Mouse (Mus musculus) T-helper 17 cell (primary cell): ENCODE results near the gene Zbtb5.
"Not testable (repeated sequence)": the region's sequence is repeated elsewhere in the genome, so short reads cannot be mapped to it uniquely, and the experiment has no call there.

ENCODE experiments used
- in situ Hi-C, 2 experiments: fragments of 300-600 bp; cut with MboI, MseI; formaldehyde crosslinking; loops; 1 replicate in 1 of 2; 2 replicates in 1 of 2; pipeline ENCODE4 v1.15.1; 2025; ENCODE audit warnings: high pct_unique_total_duplicates in 2 of 2

Gene Zbtb5

GRCm38 (mm10) chr4:45012105-45012975, at the start of gene Zbtb5:
Zbtb5 (minus strand) TSS chr4:45012412.
- in situ Hi-C loops, result loop anchor here (5.0 to 10.0 kb wide), 3 partner anchors 40 to 790 kb away; no protein-coding TSS in a partner anchor

- in situ Hi-C loops, result no loop called here
Measured at GRCm38 (mm10) chr4:45055451-45055850, 43.2 kb upstream of the Zbtb5 start.

GRCm38 (mm10) chr4:45054862-45055261, 42.6 kb upstream of the Zbtb5 start:
- in situ Hi-C loops, result no loop called here

GRCm38 (mm10) chr4:45047956-45048355, 35.7 kb upstream of the Zbtb5 start:
- in situ Hi-C loops, result loop anchor here in 1 of 2 experiments (5.0 kb wide), 1 partner anchor 81 kb away; no protein-coding TSS in a partner anchor

- in situ Hi-C loops, result loop anchor here in 1 of 2 experiments (5.0 kb wide), 1 partner anchor 80 kb away; no protein-coding TSS in a partner anchor
Measured at GRCm38 (mm10) chr4:45047286-45047887, 35.2 kb upstream of the Zbtb5 start.

GRCm38 (mm10) chr4:45046679-45047078, 34.5 kb upstream of the Zbtb5 start:
- in situ Hi-C loops, result loop anchor here in 1 of 2 experiments (5.0 kb wide), 1 partner anchor 79 kb away; no protein-coding TSS in a partner anchor

- in situ Hi-C loops, result no loop called here
Measured at GRCm38 (mm10) chr4:45040795-45041194, 28.6 kb upstream of the Zbtb5 start.

GRCm38 (mm10) chr4:45039546-45039945, 27.3 kb upstream of the Zbtb5 start:
- in situ Hi-C loops, result not testable (repeated sequence)

- in situ Hi-C loops, result not testable (repeated sequence)
Measured at GRCm38 (mm10) chr4:45038879-45039278, 26.7 kb upstream of the Zbtb5 start.

- in situ Hi-C loops, result no loop called here
Measured at GRCm38 (mm10) chr4:45037455-45038410, 25.5 kb upstream of the Zbtb5 start.

- in situ Hi-C loops, result no loop called here
Measured at GRCm38 (mm10) chr4:45036571-45036970, 24.4 kb upstream of the Zbtb5 start.

- in situ Hi-C loops, result no loop called here
Measured at GRCm38 (mm10) chr4:45036048-45036447, 23.8 kb upstream of the Zbtb5 start.

- in situ Hi-C loops, result no loop called here
Measured at GRCm38 (mm10) chr4:45034693-45035628, 22.7 kb upstream of the Zbtb5 start.

GRCm38 (mm10) chr4:45032586-45032985, 20.4 kb upstream of the Zbtb5 start:
- in situ Hi-C loops, result no loop called here

- in situ Hi-C loops, result no loop called here
Measured at GRCm38 (mm10) chr4:45026459-45026858, 14.2 kb upstream of the Zbtb5 start.

GRCm38 (mm10) chr4:45019009-45019408, 6.8 kb upstream of the Zbtb5 start:
- in situ Hi-C loops, result loop anchor here in 1 of 2 experiments (5.0 to 10.0 kb wide), 2 partner anchors 47 to 266 kb away; no protein-coding TSS in a partner anchor

GRCm38 (mm10) chr4:45018452-45018980, 6.3 kb upstream of the Zbtb5 start, which contains the start of gene Polr1e:
Polr1e (plus strand) TSS chr4:45018583.
- in situ Hi-C loops, result loop anchor here in 1 of 2 experiments (5.0 to 10.0 kb wide), 2 partner anchors 46 to 266 kb away; no protein-coding TSS in a partner anchor

GRCm38 (mm10) chr4:45015615-45016014, 3.4 kb upstream of the Zbtb5 start:
- in situ Hi-C loops, result loop anchor here in 1 of 2 experiments (5.0 to 10.0 kb wide), 2 partner anchors 43 to 269 kb away; no protein-coding TSS in a partner anchor

GRCm38 (mm10) chr4:45013537-45013936, 1.3 kb upstream of the Zbtb5 start:
- in situ Hi-C loops, result loop anchor here (5.0 to 10.0 kb wide), 3 partner anchors 41 to 789 kb away; no protein-coding TSS in a partner anchor
